Mouse (Mus musculus): Measurements from ENCODE around the gene Uap1l1. TPM values are rescaled to one million over a fixed set of nuclear protein-coding genes. Genes with fewer than 3 reads are reported as not detected.

The Uap1l1 gene
- total RNA-seq, 2 experiments from 2014 or later, result 9.0 to 9.8 TPM

DNA sequence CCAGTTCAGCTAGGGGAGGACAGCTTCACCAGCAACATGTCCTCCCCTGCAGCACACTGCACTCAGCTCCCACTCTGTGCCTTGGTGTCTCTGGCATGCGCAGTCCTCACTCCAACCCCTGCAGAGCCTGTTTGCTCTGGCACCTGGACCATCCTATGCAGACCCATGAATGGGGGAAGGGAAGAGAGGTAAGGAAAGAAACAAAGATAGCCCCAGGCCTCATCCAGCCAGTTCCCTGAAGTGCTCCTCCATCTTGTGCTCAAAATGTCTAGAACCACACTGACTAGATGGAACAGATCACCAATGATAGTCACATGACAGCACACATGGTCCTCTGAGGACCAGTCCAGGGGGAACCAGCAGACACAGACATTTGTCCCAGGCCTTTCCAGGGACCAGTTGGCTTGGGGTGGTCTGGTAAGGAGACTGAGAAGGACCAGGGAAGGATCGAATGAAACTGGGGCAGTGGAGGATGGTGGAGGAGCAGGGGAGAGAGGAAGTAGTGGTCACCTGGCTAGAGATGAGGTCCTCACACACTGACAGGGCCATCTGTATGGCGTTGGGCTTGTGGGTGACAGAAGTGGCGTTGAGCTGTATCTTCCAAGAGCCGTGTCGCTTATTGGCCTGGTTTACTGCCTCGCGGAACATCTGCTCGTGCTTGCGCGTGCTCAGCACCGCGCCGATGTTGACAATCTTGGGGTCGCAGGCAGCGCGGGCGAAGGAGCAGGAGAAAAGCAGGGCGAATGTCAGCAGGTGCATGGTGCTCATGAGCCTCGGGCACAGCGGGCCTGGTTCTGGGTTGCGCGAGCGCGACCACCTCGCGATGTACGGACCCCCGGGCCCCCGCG lies 47.1 kb downstream of the Uap1l1 start:
- no peak for DNase-seq

GRCm38 (mm10) chr2:25311491-25311891 lies 54.0 kb downstream of the Uap1l1 start:
- DNase-seq, result no peak

DNA sequence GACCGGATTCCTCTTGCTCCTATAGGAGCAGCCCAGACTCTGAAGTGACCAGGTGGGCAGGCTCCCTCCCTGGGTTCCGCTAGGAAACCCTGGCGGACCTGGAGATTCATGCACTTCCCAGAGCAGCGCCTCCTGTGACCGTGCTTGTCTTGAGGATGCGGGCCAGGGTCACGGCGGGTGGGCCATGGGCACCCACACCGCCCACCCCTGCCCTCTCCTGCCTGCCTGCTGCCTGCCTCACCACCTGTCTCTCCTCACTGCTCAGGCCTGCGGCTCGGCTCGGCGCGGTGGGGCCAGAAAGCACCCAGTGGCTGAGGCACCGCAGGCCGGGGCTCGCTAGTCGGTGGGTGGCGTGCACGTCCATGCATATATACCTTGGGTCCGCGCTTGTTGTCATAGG lies 54.5 kb downstream of the Uap1l1 start:
- no peak for DNase-seq

DNA sequence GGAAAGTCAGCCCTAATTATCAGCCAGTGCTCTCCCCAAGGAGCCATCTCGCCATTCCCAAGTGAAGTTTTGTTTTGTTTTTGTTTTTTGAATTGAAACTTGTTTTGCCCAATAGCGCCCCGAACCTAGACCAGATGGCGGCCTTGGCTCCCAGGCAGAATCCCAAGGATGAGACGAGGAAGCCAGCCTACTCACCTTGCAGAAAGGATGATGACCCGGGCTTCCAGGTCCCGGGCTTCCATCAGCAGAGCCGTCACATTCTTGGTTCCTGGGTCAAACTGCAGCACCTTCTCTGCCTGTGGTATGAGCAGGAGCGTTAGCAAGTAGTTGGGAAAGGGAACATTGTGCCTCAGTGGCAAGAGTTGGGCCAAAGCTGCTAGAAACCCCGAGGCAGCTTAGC lies 55.3 kb downstream of the Uap1l1 start:
- DNase-seq, result no peak

Other genes starting within 250 kb of the Uap1l1 start
- gene Nrarp, start 184.9 kb downstream of the Uap1l1 start, total RNA-seq (2021), result 10 to 100 TPM; 14.9 to 17.4 TPM
- gene Tor4a, start 168.8 kb downstream of the Uap1l1 start, total RNA-seq (2021), result 1 to 10 TPM; 1.9 to 2.9 TPM
- 10 to 100 TPM; 31.1 to 40.5 TPM for gene Nelfb, start 154.2 kb downstream of the Uap1l1 start, total RNA-seq (2021)
- not detected for gene Stpg3, start 151.0 kb downstream of the Uap1l1 start, total RNA-seq (2021)
- not detected for gene Fam166a, start 146.9 kb downstream of the Uap1l1 start, total RNA-seq (2021)
- 100 to 1,000 TPM; 470 to 500 TPM for gene Tubb4b, start 141.0 kb downstream of the Uap1l1 start, total RNA-seq (2021)
- not detected for gene Slc34a3, start 131.3 kb downstream of the Uap1l1 start, total RNA-seq (2021)
- gene Rnf224, start 128.9 kb downstream of the Uap1l1 start, total RNA-seq (2021), result not detected
- 1 to 10 TPM; 1.9 to 2.2 TPM for gene Rnf208, start 123.4 kb downstream of the Uap1l1 start, total RNA-seq (2021)
- not detected for gene Cysrt1, start 123.2 kb downstream of the Uap1l1 start, total RNA-seq (2021)
- 1 to 10 TPM; 1.3 to 1.4 TPM for gene AL732309.1, start 118.8 kb downstream of the Uap1l1 start, total RNA-seq (2021)
- gene Tmem203, start 110.2 kb downstream of the Uap1l1 start, total RNA-seq (2021), result 10 to 100 TPM; 14.9 to 16.0 TPM
- 1 to 10 TPM; 4.7 to 6.8 TPM for gene Tprn, start 103.1 kb downstream of the Uap1l1 start, total RNA-seq (2021)
- 10 to 100 TPM; 39.5 to 40.3 TPM for gene Ssna1, start 93.2 kb downstream of the Uap1l1 start, total RNA-seq (2021)
- gene Anapc2, start 93.2 kb downstream of the Uap1l1 start, total RNA-seq (2021), result 10 to 100 TPM; 35.2 to 52.2 TPM
- gene Tmem210, start 77.5 kb downstream of the Uap1l1 start, total RNA-seq (2021), result not detected
- gene Lrrc26, start 75.8 kb downstream of the Uap1l1 start, total RNA-seq (2021), result under 1 TPM in 1 of 2 experiments, not detected in 1; 0.26 TPM
- gene Grin1, start 46.5 kb downstream of the Uap1l1 start, total RNA-seq (2021), result under 1 TPM; 0.47 to 0.63 TPM
- 10 to 100 TPM; 21.0 to 25.2 TPM for gene Man1b1, start 33.3 kb downstream of the Uap1l1 start, total RNA-seq (2021)
- 1 to 10 TPM; 7.9 to 9.5 TPM for gene Dpp7, start 9.3 kb downstream of the Uap1l1 start, total RNA-seq (2021)
- gene Sapcd2, start 6.6 kb upstream of the Uap1l1 start, total RNA-seq (2021), result 1 to 10 TPM; 2.1 to 3.7 TPM
- gene Entpd2, start 30.2 kb upstream of the Uap1l1 start, total RNA-seq (2021), result 10 to 100 TPM; 29.9 to 30.5 TPM
- 10 to 100 TPM; 25.2 to 37.3 TPM for gene Npdc1, start 33.7 kb upstream of the Uap1l1 start, total RNA-seq (2021)
- gene Fut7, start 57.6 kb upstream of the Uap1l1 start, total RNA-seq (2021), result not detected
- 10 to 100 TPM; 10.4 to 14.1 TPM for gene Abca2, start 63.0 kb upstream of the Uap1l1 start, total RNA-seq (2021)
- under 1 TPM in 1 of 2 experiments, not detected in 1; 0.52 TPM for gene Clic3, start 91.2 kb upstream of the Uap1l1 start, total RNA-seq (2021)
- gene Paxx, start 95.4 kb upstream of the Uap1l1 start, total RNA-seq (2021), result 10 to 100 TPM; 23.5 to 25.2 TPM
- gene Ptgds, start 104.4 kb upstream of the Uap1l1 start, total RNA-seq (2021), result 1 to 10 TPM; 1.7 to 9.6 TPM
- not detected for gene Lcn12, start 128.2 kb upstream of the Uap1l1 start, total RNA-seq (2021)
- gene Fbxw5, start 135.1 kb upstream of the Uap1l1 start, total RNA-seq (2021), result 10 to 100 TPM; 65.5 to 66.7 TPM
- gene C8g, start 136.0 kb upstream of the Uap1l1 start, total RNA-seq (2021), result 1 to 10 TPM; 1.4 to 2.0 TPM
- gene Traf2, start 181.3 kb upstream of the Uap1l1 start, total RNA-seq (2021), result 10 to 100 TPM; 13.3 to 16.4 TPM
- 100 to 1,000 TPM; 177 to 185 TPM for gene Edf1, start 192.2 kb upstream of the Uap1l1 start, total RNA-seq (2021)
- 1 to 10 TPM; 2.7 to 4.1 TPM for gene Mamdc4, start 209.2 kb upstream of the Uap1l1 start, total RNA-seq (2021)
- 10 to 100 TPM; 45.8 to 49.0 TPM for gene Phpt1, start 209.5 kb upstream of the Uap1l1 start, total RNA-seq (2021)
- under 1 TPM; 0.14 to 0.38 TPM for gene Ajm1, start 216.1 kb upstream of the Uap1l1 start, total RNA-seq (2021)
- 10 to 100 TPM; 49.6 to 58.7 TPM for gene Rabl6, start 242.8 kb upstream of the Uap1l1 start, total RNA-seq (2021)